Mouse (Mus musculus) embryo, embryonic 9.5 days (tissue): ENCODE measurements around the gene Lhfpl1.
"Not testable (repeated sequence)": the region's sequence is repeated elsewhere in the genome, so short reads cannot be mapped to it uniquely, and the experiment has no call there.

Source experiments
- DNase-seq: peaks from one replicate; pipeline ENCODE4 v3.0.0-alpha.2; 2017; ENCODE audit errors: extremely low spot score

Gene Lhfpl1

GRCm38 (mm10) chrX:145348377-145349203 lies at the start of gene Lhfpl1:
Gene Lhfpl1, minus strand, starts transcription at chrX:145349089.
- DNase-seq: peak; percentile 20

DNA sequence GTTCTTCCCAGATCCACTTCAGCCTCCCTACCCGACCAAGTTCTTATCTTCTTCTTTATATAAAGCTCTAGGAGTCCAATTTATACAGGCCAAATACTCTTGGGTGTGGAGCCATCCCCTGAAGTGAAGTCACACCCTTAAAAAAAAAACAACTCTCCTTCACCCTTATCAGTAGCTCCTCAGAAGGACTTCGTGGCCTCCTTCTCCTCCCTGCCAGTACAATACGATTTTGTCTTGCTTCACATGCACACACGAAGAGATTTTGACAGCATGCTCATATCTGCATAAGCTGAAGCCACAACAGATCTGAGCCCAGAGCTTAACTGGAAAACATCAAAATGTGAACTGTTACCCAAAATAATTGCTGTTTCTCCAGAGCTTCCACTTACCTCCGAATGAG lies 22.9 kb upstream of the Lhfpl1 start:
- no peak for DNase-seq

DNA sequence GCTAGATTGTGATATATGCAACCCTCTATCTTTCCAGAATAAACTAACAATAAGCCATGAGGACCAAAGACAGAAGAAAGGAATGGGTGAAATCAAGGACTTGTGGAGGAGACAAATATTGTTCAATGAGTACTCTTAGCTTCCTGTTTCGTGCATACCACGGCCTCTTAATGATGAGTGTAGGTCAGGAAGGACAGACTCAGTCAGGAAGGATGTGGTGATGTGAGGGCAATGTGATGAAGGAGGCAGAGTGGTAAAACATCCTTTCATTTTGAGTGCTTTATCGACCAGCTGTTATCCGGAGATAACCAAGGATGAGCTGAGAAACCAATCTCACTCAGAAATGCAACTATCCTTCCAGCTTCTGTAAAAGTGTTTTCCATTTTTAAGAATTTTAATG lies 13.6 kb upstream of the Lhfpl1 start:
- no peak for DNase-seq

- DNase-seq: no peak
Measured at GRCm38 (mm10) chrX:145342402-145342801, 6.5 kb downstream of the Lhfpl1 start.

GRCm38 (mm10) chrX:145336141-145336540 lies 12.7 kb downstream of the Lhfpl1 start:
- no peak for DNase-seq

DNA sequence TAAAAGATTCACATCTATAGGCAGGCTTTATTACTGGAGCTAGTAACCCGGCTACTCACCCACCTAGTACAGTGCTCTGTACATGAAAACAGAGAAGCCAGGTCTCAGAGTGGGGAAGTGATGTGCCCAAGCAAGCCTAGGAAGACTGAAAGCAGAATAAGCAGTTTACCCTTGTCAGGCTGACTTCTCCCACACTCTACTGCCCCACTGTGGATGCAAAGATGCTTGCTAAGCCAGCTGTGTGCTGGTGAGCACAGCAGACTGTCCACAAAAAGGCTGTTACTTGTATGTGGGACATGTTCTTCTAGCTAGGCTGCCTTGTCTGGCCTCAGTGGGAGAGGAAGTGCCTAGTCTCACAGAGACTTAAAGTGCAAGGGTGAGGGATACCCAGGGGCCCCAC lies 40.3 kb downstream of the Lhfpl1 start:
- DNase-seq: no peak

- peak; percentile 9 for DNase-seq
Measured at GRCm38 (mm10) chrX:145307174-145307573, 41.7 kb downstream of the Lhfpl1 start.

DNA sequence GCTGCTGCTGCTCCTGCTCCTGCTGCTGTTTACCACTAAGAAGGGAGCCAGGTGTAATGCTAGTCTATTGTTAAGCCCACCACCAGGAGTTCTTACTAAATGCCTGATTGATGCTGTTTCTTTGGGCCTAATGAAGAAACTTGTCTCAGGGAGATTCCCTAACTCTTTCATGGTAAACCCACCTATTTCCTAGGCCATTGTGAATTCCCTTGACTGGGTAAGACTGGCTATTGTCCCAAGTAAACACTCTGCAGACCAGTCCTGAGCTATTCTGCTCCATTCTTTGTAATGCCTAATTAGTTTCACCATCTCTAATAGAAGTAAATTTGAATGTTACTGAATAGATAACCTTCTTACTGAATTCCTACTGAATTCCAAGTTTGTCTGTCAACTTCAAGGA lies 48.7 kb downstream of the Lhfpl1 start:
- not testable (repeated sequence) for DNase-seq

GRCm38 (mm10) chrX:145272209-145272608 lies 76.7 kb downstream of the Lhfpl1 start:
- DNase-seq: no peak

GRCm38 (mm10) chrX:145271768-145272167 lies 77.1 kb downstream of the Lhfpl1 start:
- DNase-seq: no peak

GRCm38 (mm10) chrX:145261803-145262202 lies 87.1 kb downstream of the Lhfpl1 start:
- DNase-seq: no peak
